Comparison of ENCODE assay signal across 13 mouse cellular contexts in genomic region chr9:7572663-7573308, GRCm38 (mm10). TPM values are rescaled to one million over a fixed set of nuclear protein-coding genes. Genes with fewer than 3 reads are reported as not detected.
DNase-seq lines count a peak whose midpoint lies in the region; ATAC-seq and TF ChIP-seq lines count a peak whose summit lies in the region.
"Had no signal": no experiment of that assay in that cellular context is flagged by ENCODE, and none has a peak within 500 bp of the region (broad histone marks: within the 10 kb centered on the region; RNA-seq: fewer than 3 reads in every experiment).

No protein-coding gene starts in this region.

- H3K4me3 ChIP-seq in intestine, embryonic 16.5 days (ENCODE audit: low read length) = no peak overlapping the region
- no peak overlapping the region for H3K4me3 ChIP-seq in intestine, postnatal 0 days (ENCODE audit: low read depth, low read length)
- H3K4me3 ChIP-seq in lung, postnatal 0 days (ENCODE audit: low read depth, low read length) = no peak overlapping the region
- no peak overlapping the region for H3K4me3 ChIP-seq in bone marrow macrophage, adult 2 months (ENCODE audit: insufficient read depth, low read length)
- H3K4me3 ChIP-seq: hindbrain, embryonic 10.5 days; liver, embryonic 13.5 days; midbrain, embryonic 15.5 days had no signal

- intact Hi-C loops in left cerebral cortex, postnatal 25 days (cut with DNase I) = no loop called here

- no peak overlapping the region for H3K4me2 ChIP-seq in intestine, embryonic 16.5 days (ENCODE audit: low read depth, low read length)
- no peak overlapping the region for H3K4me2 ChIP-seq in intestine, postnatal 0 days (replicated peaks; ENCODE audit: low read depth)
- H3K4me2 ChIP-seq in lung, postnatal 0 days (replicated peaks; ENCODE audit: low read depth, low read length) = no peak overlapping the region
- H3K4me2 ChIP-seq: liver, embryonic 13.5 days; midbrain, embryonic 15.5 days had no signal

- ATAC-seq in intestine, embryonic 16.5 days = peak; percentile 13; the same call in 1 of the 2 replicates
- no peak for ATAC-seq in intestine, postnatal 0 days
- ATAC-seq in lung, postnatal 0 days = peak; percentile 73
- peak; percentile 55 for ATAC-seq in megakaryocyte progenitor cell, adult 5-6 weeks (replicated peaks; ENCODE audit: poor library complexity)
- ATAC-seq: midbrain, embryonic 15.5 days had no signal

- H3K9me3 ChIP-seq in intestine, embryonic 16.5 days (ENCODE audit: control insufficient read depth, low read length) = no peaks in the 10 kb centered on the region
- no peaks in the 10 kb centered on the region for H3K9me3 ChIP-seq in intestine, postnatal 0 days (ENCODE audit: control insufficient read depth)
- H3K9me3 ChIP-seq in lung, postnatal 0 days (ENCODE audit: low read length) = no peaks in the 10 kb centered on the region
- H3K9me3 ChIP-seq: hindbrain, embryonic 10.5 days; liver, embryonic 13.5 days; midbrain, embryonic 15.5 days had no signal

- H3K27ac ChIP-seq in intestine, embryonic 16.5 days (ENCODE audit: low read length) = no peak overlapping the region
- H3K27ac ChIP-seq in intestine, postnatal 0 days (ENCODE audit: low read depth, low read length) = no peak overlapping the region
- no peak overlapping the region for H3K27ac ChIP-seq in lung, postnatal 0 days (ENCODE audit: low read length)
- H3K27ac ChIP-seq in bone marrow macrophage, adult 2 months (ENCODE audit: insufficient read depth, low read depth, low read length) = peak overlapping the region; percentile 97
- H3K27ac ChIP-seq: hindbrain, embryonic 10.5 days; liver, embryonic 13.5 days; midbrain, embryonic 15.5 days had no signal

- no peak for TF ChIP-seq CTCF in intestine, postnatal 0 days (IDR thresholded peaks at IDR 0.05; ENCODE audit: low read depth)
- TF ChIP-seq CTCF in lung, postnatal 0 days (IDR thresholded peaks at IDR 0.05) = no peak
- TF ChIP-seq CTCF in bone marrow macrophage, adult 2 months (IDR thresholded peaks at IDR 0.05; ENCODE audit: low read depth, low read length) = no peak

- no peak overlapping the region for H3K9ac ChIP-seq in intestine, embryonic 16.5 days (ENCODE audit: low read depth, low read length)
- no peak overlapping the region for H3K9ac ChIP-seq in intestine, postnatal 0 days (ENCODE audit: low read depth, low read length)
- H3K9ac ChIP-seq in lung, postnatal 0 days (replicated peaks; ENCODE audit: low read depth) = no peak overlapping the region
- H3K9ac ChIP-seq: liver, embryonic 13.5 days; midbrain, embryonic 15.5 days had no signal

- peak; percentile 62 for DNase-seq in lung, postnatal 0 days (ENCODE audit: low spot score)
- no peak for DNase-seq in lung, postnatal 4 days
- DNase-seq in thymus, postnatal 25 days = no peak
- DNase-seq in left cerebral cortex, postnatal 25 days (ENCODE audit: low spot score in 2 of 2) = no peak
- DNase-seq: kidney, adult 9 months; liver, embryonic 13.5 days had no signal

- WGBS in intestine, embryonic 16.5 days = 59% methylated on average over 2 of the region's 2 CpGs
- 48% methylated on average over 2 of the region's 2 CpGs for WGBS in intestine, postnatal 0 days
- WGBS in lung, postnatal 0 days = 30% methylated on average over 2 of the region's 2 CpGs

- no peaks in the 10 kb centered on the region for H3K4me1 ChIP-seq in intestine, embryonic 16.5 days (ENCODE audit: control insufficient read depth, insufficient read depth, low read length)
- no peaks in the 10 kb centered on the region for H3K4me1 ChIP-seq in intestine, postnatal 0 days (replicated peaks; ENCODE audit: control insufficient read depth, insufficient read depth, low read length)
- peaks cover 11% of the 10 kb centered on the region; the same call in 1 of the 2 replicates for H3K4me1 ChIP-seq in lung, postnatal 0 days (ENCODE audit: insufficient read depth, low read depth, low read length)
- H3K4me1 ChIP-seq in bone marrow macrophage, adult 2 months (ENCODE audit: control insufficient read depth, insufficient read depth, low read length) = peaks cover 59% of the 10 kb centered on the region
- H3K4me1 ChIP-seq: hindbrain, embryonic 10.5 days; midbrain, embryonic 15.5 days had no signal

- no peak for TF ChIP-seq EP300 in lung, postnatal 0 days (IDR thresholded peaks at IDR 0.05)

- no peak for TF ChIP-seq POLR2A in bone marrow macrophage, adult 2 months (IDR thresholded peaks at IDR 0.05; ENCODE audit: borderline replicate concordance, low read depth, low read length)

- no peaks in the 10 kb centered on the region for H3K27me3 ChIP-seq in intestine, embryonic 16.5 days (replicated peaks; ENCODE audit: control insufficient read depth, insufficient read depth, low read length)
- H3K27me3 ChIP-seq in intestine, postnatal 0 days (replicated peaks; ENCODE audit: control insufficient read depth, insufficient read depth, low read length) = no peaks in the 10 kb centered on the region
- H3K27me3 ChIP-seq in lung, postnatal 0 days (replicated peaks; ENCODE audit: insufficient read depth, low read length) = no peaks in the 10 kb centered on the region
- H3K27me3 ChIP-seq: liver, embryonic 13.5 days; midbrain, embryonic 15.5 days had no signal

- H3K36me3 ChIP-seq in intestine, embryonic 16.5 days (ENCODE audit: control insufficient read depth, insufficient read depth, low read length) = no peaks in the 10 kb centered on the region
- H3K36me3 ChIP-seq in intestine, postnatal 0 days (ENCODE audit: control insufficient read depth, insufficient read depth) = no peaks in the 10 kb centered on the region
- H3K36me3 ChIP-seq in lung, postnatal 0 days (ENCODE audit: insufficient read depth, low read length) = no peaks in the 10 kb centered on the region
- H3K36me3 ChIP-seq: hindbrain, embryonic 10.5 days; liver, embryonic 13.5 days; midbrain, embryonic 15.5 days had no signal

RNA-seq across cellular contexts. Expression of gene Mmp27, which starts 1.6 kb away (rescaled TPM):
- polyA plus RNA-seq in intestine, embryonic 16.5 days (2015; fragmentation: Nextera tagmentation; extraction: Ambion mirVana) = not detected in 2 replicates
- 0.14 and 0.26 TPM in 2 replicates for polyA plus RNA-seq in intestine, postnatal 0 days (2015; fragmentation: Nextera tagmentation; extraction: Ambion mirVana)
- polyA plus RNA-seq in lung, postnatal 0 days (2015; fragmentation: Nextera tagmentation; extraction: Ambion mirVana) = 0.10 and 0.14 TPM in 2 replicates
- 18.2 and 19.3 TPM in 2 replicates for polyA plus RNA-seq in bone marrow macrophage, adult 2 months (2012; ENCODE audit: insufficient read depth, insufficient read length, missing spikeins)
- not detected in 2 replicates for total RNA-seq in megakaryocyte progenitor cell, adult 5-6 weeks (2015)
- total RNA-seq in megakaryocyte progenitor cell, adult 5-6 weeks (2017) = 0.25 TPM in 1 of 2 replicates, not detected in the other
- not detected for total RNA-seq in left cerebral cortex, postnatal 25 days (2021)
- polyA plus RNA-seq: hindbrain, embryonic 10.5 days; midbrain, embryonic 15.5 days had no signal

RNA-seq across cellular contexts. Expression of gene Mmp8, which starts 14.5 kb away (rescaled TPM):
- polyA plus RNA-seq in intestine, embryonic 16.5 days (2015; fragmentation: Nextera tagmentation; extraction: Ambion mirVana) = 0.44 and 0.95 TPM in 2 replicates
- polyA plus RNA-seq in intestine, postnatal 0 days (2015; fragmentation: Nextera tagmentation; extraction: Ambion mirVana) = 0.05 and 0.09 TPM in 2 replicates
- 5.3 TPM in 2 replicates for polyA plus RNA-seq in lung, postnatal 0 days (2015; fragmentation: Nextera tagmentation; extraction: Ambion mirVana)
- 26.7 and 30.4 TPM in 2 replicates for polyA plus RNA-seq in bone marrow macrophage, adult 2 months (2012; ENCODE audit: insufficient read depth, insufficient read length, missing spikeins)
- 15.8 and 18.2 TPM in 2 replicates for total RNA-seq in megakaryocyte progenitor cell, adult 5-6 weeks (2015)
- 13.2 and 18.4 TPM in 2 replicates for total RNA-seq in megakaryocyte progenitor cell, adult 5-6 weeks (2017)
- not detected for total RNA-seq in left cerebral cortex, postnatal 25 days (2021)

RNA-seq across cellular contexts. Expression of gene Mmp20, which starts 55.2 kb away (rescaled TPM):
- polyA plus RNA-seq in intestine, embryonic 16.5 days (2015; fragmentation: Nextera tagmentation; extraction: Ambion mirVana) = 0.22 and 0.24 TPM in 2 replicates
- 0.09 TPM in 1 of 2 replicates, not detected in the other for polyA plus RNA-seq in intestine, postnatal 0 days (2015; fragmentation: Nextera tagmentation; extraction: Ambion mirVana)
- polyA plus RNA-seq in lung, postnatal 0 days (2015; fragmentation: Nextera tagmentation; extraction: Ambion mirVana) = not detected in 2 replicates
- polyA plus RNA-seq in bone marrow macrophage, adult 2 months (2012; ENCODE audit: insufficient read depth, insufficient read length, missing spikeins) = not detected in 2 replicates
- total RNA-seq in megakaryocyte progenitor cell, adult 5-6 weeks (2015) = not detected in 2 replicates
- total RNA-seq in megakaryocyte progenitor cell, adult 5-6 weeks (2017) = not detected in 2 replicates
- total RNA-seq in left cerebral cortex, postnatal 25 days (2021) = not detected
- total RNA-seq: neutrophil, adult 5-6 weeks had no signal
- polyA plus RNA-seq: hindbrain, embryonic 10.5 days; liver, embryonic 13.5 days; midbrain, embryonic 15.5 days had no signal

Comparison
In these comparisons a context has a peak if more than half of its experiments do, and no peak if none do; other contexts are left out.
1. RNA of gene Mmp27, which starts 1.6 kb away (polyA plus RNA-seq): 18.2 to 19.3 TPM in bone marrow macrophage, adult 2 months; 0.14 to 0.26 TPM in intestine, postnatal 0 days, 0.10 to 0.14 TPM in lung, postnatal 0 days and not detected in intestine, embryonic 16.5 days; every median in the first group is over 10 times any median in the second.